Mouse (Mus musculus): ENCODE results near the gene Mrpl2. TPM values are rescaled to one million over a fixed set of nuclear protein-coding genes. Genes with fewer than 3 reads are reported as not detected.

The Mrpl2 gene
- polyA plus RNA-seq, 1 experiment from 2014 or later = 108 TPM

GRCm38 (mm10) chr17:46619683-46620357 lies 26.2 kb upstream of the Mrpl2 start:
- H3K27me3 ChIP-seq (replicated peaks; ENCODE audit: control insufficient read depth, insufficient read depth, low read length) = no peaks in the 10 kb centered on the region
- 28% methylated on average over 16 of the region's 16 CpGs for WGBS
- peak overlapping the region; percentile 32; the same call in 1 of the 2 replicates for H3K4me2 ChIP-seq (ENCODE audit: low read length)
- H3K4me1 ChIP-seq (ENCODE audit: control insufficient read depth, insufficient read depth, low read length) = peaks cover 53% of the 10 kb centered on the region
- no peaks in the 10 kb centered on the region for H3K36me3 ChIP-seq (ENCODE audit: control insufficient read depth, insufficient read depth, low read length)
- DNase-seq (ENCODE audit: low spot score) = no peak
- H3K9ac ChIP-seq (ENCODE audit: low read length) = peak overlapping the region; percentile 58
- no peaks in the 10 kb centered on the region for H3K9me3 ChIP-seq (replicated peaks; ENCODE audit: control insufficient read depth, low read length)
- no peak overlapping the region for H3K4me3 ChIP-seq (ENCODE audit: low read depth, low read length)
- no peak for ATAC-seq
- peak overlapping the region; percentile 78; the same call in 1 of the 2 replicates for H3K27ac ChIP-seq (ENCODE audit: low read depth, low read length)

- Histone ChIP-seq H3K4me3 (ENCODE audit: low read depth, low read length) (no peak overlapping the region), H3K9ac (ENCODE audit: low read length) (no peak overlapping the region), H3K27ac (ENCODE audit: low read depth, low read length) (peak overlapping the region; percentile 67; the same call in 1 of the 2 replicates), H3K4me1 (ENCODE audit: control insufficient read depth, insufficient read depth, low read length) (peaks cover 53% of the 10 kb centered on the region), H3K4me2 (ENCODE audit: low read length) (peak overlapping the region; percentile 19; the same call in 1 of the 2 replicates), H3K27me3 (replicated peaks; ENCODE audit: control insufficient read depth, insufficient read depth, low read length) (no peaks in the 10 kb centered on the region), H3K36me3 (ENCODE audit: control insufficient read depth, insufficient read depth, low read length) (no peaks in the 10 kb centered on the region), H3K9me3 (replicated peaks; ENCODE audit: control insufficient read depth, low read length) (no peaks in the 10 kb centered on the region)
- peak; percentile 66 for DNase-seq (ENCODE audit: low spot score)
- ATAC-seq = no peak
- WGBS = 55% methylated on average over 15 of the region's 15 CpGs
These were observed 24.7 kb upstream of the Mrpl2 start for GRCm38 (mm10) chr17:46621324-46621723.

GRCm38 (mm10) chr17:46622269-46622668 lies 23.8 kb upstream of the Mrpl2 start:
- ATAC-seq (no peak), DNase-seq (ENCODE audit: low spot score) (no peak)
- H3K9ac ChIP-seq (ENCODE audit: low read length) = no peak overlapping the region
- 88% methylated on average over 11 of the region's 11 CpGs for WGBS
- H3K36me3 ChIP-seq (ENCODE audit: control insufficient read depth, insufficient read depth, low read length) = no peaks in the 10 kb centered on the region
- H3K27ac ChIP-seq (ENCODE audit: low read depth, low read length) = no peak overlapping the region
- peaks cover 51% of the 10 kb centered on the region for H3K4me1 ChIP-seq (ENCODE audit: control insufficient read depth, insufficient read depth, low read length)
- H3K27me3 ChIP-seq (replicated peaks; ENCODE audit: control insufficient read depth, insufficient read depth, low read length) = no peaks in the 10 kb centered on the region
- no peak overlapping the region for H3K4me2 ChIP-seq (ENCODE audit: low read length)
- H3K9me3 ChIP-seq (replicated peaks; ENCODE audit: control insufficient read depth, low read length) = no peaks in the 10 kb centered on the region
- no peak overlapping the region for H3K4me3 ChIP-seq (ENCODE audit: low read depth, low read length)

GRCm38 (mm10) chr17:46623819-46624557 lies 22.0 kb upstream of the Mrpl2 start:
- Histone ChIP-seq H3K4me1 (ENCODE audit: control insufficient read depth, insufficient read depth, low read length) (peaks cover 43% of the 10 kb centered on the region), H3K27me3 (replicated peaks; ENCODE audit: control insufficient read depth, insufficient read depth, low read length) (no peaks in the 10 kb centered on the region), H3K4me2 (ENCODE audit: low read length) (no peak overlapping the region), H3K27ac (ENCODE audit: low read depth, low read length) (peak overlapping the region; percentile 35; the same call in 1 of the 2 replicates), H3K9ac (ENCODE audit: low read length) (peak overlapping the region; percentile 48; the same call in 1 of the 2 replicates), H3K9me3 (replicated peaks; ENCODE audit: control insufficient read depth, low read length) (no peaks in the 10 kb centered on the region), H3K4me3 (ENCODE audit: low read depth, low read length) (no peak overlapping the region), H3K36me3 (ENCODE audit: control insufficient read depth, insufficient read depth, low read length) (no peaks in the 10 kb centered on the region)
- 22% methylated on average over 10 of the region's 10 CpGs for WGBS
- ATAC-seq = no peak
- no peak for DNase-seq (ENCODE audit: low spot score)

- H3K4me3 ChIP-seq (ENCODE audit: low read depth, low read length) = no peak overlapping the region
- no peak overlapping the region for H3K4me2 ChIP-seq (ENCODE audit: low read length)
- ATAC-seq (no peak), DNase-seq (ENCODE audit: low spot score) (no peak)
- peak overlapping the region; percentile 48 for H3K9ac ChIP-seq (ENCODE audit: low read length)
- H3K9me3 ChIP-seq (replicated peaks; ENCODE audit: control insufficient read depth, low read length) = no peaks in the 10 kb centered on the region
- H3K4me1 ChIP-seq (ENCODE audit: control insufficient read depth, insufficient read depth, low read length) = peaks cover 36% of the 10 kb centered on the region
- no peaks in the 10 kb centered on the region for H3K36me3 ChIP-seq (ENCODE audit: control insufficient read depth, insufficient read depth, low read length)
- no peaks in the 10 kb centered on the region for H3K27me3 ChIP-seq (replicated peaks; ENCODE audit: control insufficient read depth, insufficient read depth, low read length)
- WGBS = 69% methylated on average over 12 of the region's 12 CpGs
- peak overlapping the region; percentile 35; the same call in 1 of the 2 replicates for H3K27ac ChIP-seq (ENCODE audit: low read depth, low read length)
These were observed 21.4 kb upstream of the Mrpl2 start for GRCm38 (mm10) chr17:46624598-46624997.

GRCm38 (mm10) chr17:46627409-46627808 lies 18.6 kb upstream of the Mrpl2 start:
- Histone ChIP-seq H3K27me3 (replicated peaks; ENCODE audit: control insufficient read depth, insufficient read depth, low read length) (no peaks in the 10 kb centered on the region), H3K9ac (ENCODE audit: low read length) (peak overlapping the region; percentile 92), H3K4me1 (ENCODE audit: control insufficient read depth, insufficient read depth, low read length) (peaks cover 24% of the 10 kb centered on the region), H3K9me3 (replicated peaks; ENCODE audit: control insufficient read depth, low read length) (no peaks in the 10 kb centered on the region), H3K27ac (ENCODE audit: low read depth, low read length) (no peak overlapping the region), H3K36me3 (ENCODE audit: control insufficient read depth, insufficient read depth, low read length) (peaks cover 19% of the 10 kb centered on the region), H3K4me2 (ENCODE audit: low read length) (peak overlapping the region; percentile 70), H3K4me3 (ENCODE audit: low read depth, low read length) (peak overlapping the region; percentile 90)
- WGBS = 56% methylated on average over 6 of the region's 6 CpGs
- DNase-seq (ENCODE audit: low spot score) (no peak), ATAC-seq (no peak)

- no peaks in the 10 kb centered on the region for H3K9me3 ChIP-seq (replicated peaks; ENCODE audit: control insufficient read depth, low read length)
- DNase-seq (ENCODE audit: low spot score) = peak; percentile 48
- peak overlapping the region; percentile 70 for H3K4me2 ChIP-seq (ENCODE audit: low read length)
- peaks cover 29% of the 10 kb centered on the region for H3K36me3 ChIP-seq (ENCODE audit: control insufficient read depth, insufficient read depth, low read length)
- H3K9ac ChIP-seq (ENCODE audit: low read length) = peak overlapping the region; percentile 92
- ATAC-seq = peak; percentile 29
- H3K27ac ChIP-seq (ENCODE audit: low read depth, low read length) = peak overlapping the region; percentile 82
- 1% methylated on average over 13 of the region's 13 CpGs for WGBS
- peaks cover 24% of the 10 kb centered on the region for H3K4me1 ChIP-seq (ENCODE audit: control insufficient read depth, insufficient read depth, low read length)
- H3K27me3 ChIP-seq (replicated peaks; ENCODE audit: control insufficient read depth, insufficient read depth, low read length) = no peaks in the 10 kb centered on the region
- H3K4me3 ChIP-seq (ENCODE audit: low read depth, low read length) = peak overlapping the region; percentile 90
These were observed 17.6 kb upstream of the Mrpl2 start for GRCm38 (mm10) chr17:46628471-46628790.

- H3K4me1 ChIP-seq (ENCODE audit: control insufficient read depth, insufficient read depth, low read length) = peaks cover 21% of the 10 kb centered on the region
These were observed 17.0 kb upstream of the Mrpl2 start, which contains the start of gene Ptk7 for GRCm38 (mm10) chr17:46628791-46629684. Ptk7 (minus strand) TSS chr17:46629504.

More at GRCm38 (mm10) chr17:46628791-46629684, 17.0 kb upstream of the Mrpl2 start, which contains the start of gene Ptk7:
- peak within 1 kb of the TSS; percentile 70 for H3K4me2 ChIP-seq (ENCODE audit: low read length)
- ATAC-seq (peak; percentile 86), DNase-seq (ENCODE audit: low spot score) (peak; percentile 93)
- no peaks in the 10 kb centered on the region for H3K9me3 ChIP-seq (replicated peaks; ENCODE audit: control insufficient read depth, low read length)
- H3K27ac ChIP-seq (ENCODE audit: low read depth, low read length) = peak within 1 kb of the TSS; percentile 82
- H3K27me3 ChIP-seq (replicated peaks; ENCODE audit: control insufficient read depth, insufficient read depth, low read length) = no peaks in the 10 kb centered on the region
- H3K4me3 ChIP-seq (ENCODE audit: low read depth, low read length) = peak within 1 kb of the TSS; percentile 90
- peak within 1 kb of the TSS; percentile 92 for H3K9ac ChIP-seq (ENCODE audit: low read length)
- peaks cover 34% of the 10 kb centered on the region for H3K36me3 ChIP-seq (ENCODE audit: control insufficient read depth, insufficient read depth, low read length)
- WGBS = 1% methylated on average over 73 of the region's 90 CpGs
